Mouse (Mus musculus) natural killer cell, adult 2 months (primary cell): ENCODE results near the gene Myo15b.

Experiments
- DNase-seq, 2 experiments: peaks; one replicate each; pipeline ENCODE4 v3.0.0; 2022; ENCODE audit warnings: low spot score in 2 of 2

The Myo15b gene

GRCm38 (mm10) chr11:115933747-115934110, 75.5 kb downstream of the Myo15b start:
- DNase-seq: no peak

DNA sequence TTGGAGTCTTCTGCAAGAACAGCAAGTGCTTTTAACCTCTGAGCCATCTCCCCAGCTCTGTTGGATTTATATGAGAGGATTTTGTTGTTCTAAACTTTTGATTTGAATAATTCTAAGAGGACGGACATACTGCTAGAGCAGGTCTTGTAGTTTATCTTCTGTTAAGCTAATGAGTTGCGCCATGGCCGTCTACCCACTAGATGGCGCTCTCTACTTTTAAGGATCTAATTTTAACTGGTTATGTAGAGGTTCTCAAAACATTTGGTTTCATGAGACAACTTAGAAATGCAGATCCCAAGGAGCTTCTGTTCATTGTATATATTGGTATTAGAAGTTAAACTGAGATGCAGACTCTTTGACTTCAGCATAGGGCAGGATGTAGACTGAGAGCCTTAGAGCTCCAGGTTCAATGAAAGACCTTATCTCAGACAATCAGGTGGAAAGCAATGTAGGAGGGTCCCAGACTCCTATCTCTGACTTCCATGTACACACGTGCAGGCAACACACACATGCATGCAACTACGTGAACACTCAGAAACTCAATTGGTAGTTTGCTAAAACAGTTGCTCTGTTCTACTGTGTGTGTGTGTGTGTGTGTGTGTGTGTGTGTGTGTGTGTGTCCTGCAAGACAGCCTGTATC, 81.6 kb downstream of the Myo15b start:
- peak; percentile 56 to 68 for DNase-seq

GRCm38 (mm10) chr11:115941980-115942379, 83.8 kb downstream of the Myo15b start:
- no peak for DNase-seq
